Mouse (Mus musculus) stomach, embryonic 14.5 days (tissue): ENCODE results near the gene Ins2. TPM values are rescaled to one million over a fixed set of nuclear protein-coding genes. Genes with fewer than 3 reads are reported as not detected.

Source experiments
- microRNA counts: library from miRNA; unstranded; fragments of <30 nt; microRNA quantifications from one replicate; lab custom pipeline; 2016
- microRNA-seq: library from miRNA; unstranded; fragments of <30 nt; microRNA quantifications from one replicate; pipeline ENCODE4, GENCODE M21; 2016
- polyA plus RNA-seq: library from polyadenylated mRNA; unstranded; fragments of >200 nt; fragmentation: Nextera tagmentation; extraction: Ambion mirVana; gene quantifications from 2 replicates; pipeline ENCODE4 v1.2.1, GENCODE M21; 2014

The Ins2 gene
- polyA plus RNA-seq, 1 experiment from 2014 or later: not detected

MicroRNA genes within 50 kb of the gene (microRNA counts, 519-probe panel; counts per million panel counts)
- microRNA mmu-miR-483 (lab: Ali Mortazavi, UCI): 2,494 counts per million, percentile 42 among the panel's probes with 10 or more counts

Small RNA genes lying within 50 kb of the gene (microRNA-seq; reads per million reads assigned to microRNA genes)
- gene Mir483: 3,100 reads per million, percentile 84 among the genes with 10 or more reads in this experiment

Other genes starting within 250 kb of the Ins2 start
- 2.2 and 2.6 TPM in 2 replicates for gene Tnnt3, start 244.5 kb downstream of the Ins2 start, polyA plus RNA-seq
- 32.6 and 35.6 TPM in 2 replicates for gene Mrpl23, start 210.7 kb downstream of the Ins2 start, polyA plus RNA-seq
- 1,256 and 1,341 TPM in 2 replicates for gene Igf2, start 76.6 kb downstream of the Ins2 start, polyA plus RNA-seq
- not detected in 2 replicates for gene Gm49394, start 73.4 kb downstream of the Ins2 start, polyA plus RNA-seq
- 3.2 and 3.7 TPM in 2 replicates for gene Th, start 187.7 kb upstream of the Ins2 start, polyA plus RNA-seq
- gene Ascl2, start 225.9 kb upstream of the Ins2 start, polyA plus RNA-seq: 3.9 and 4.6 TPM in 2 replicates